Mouse (Mus musculus) Patski (cell line): ENCODE data around the gene Slc22a5. TPM values are rescaled to one million over a fixed set of nuclear protein-coding genes. Genes with fewer than 3 reads are reported as not detected.

Experiments used
- ATAC-seq: fragments of 100-300 bp; one replicate; pipeline ENCODE4 v1.8.0; 2021
- CTCF ChIA-PET: fragments of 350-600 bp; sonication (Branson Sonifier 250); formaldehyde crosslinking; loops from one replicate; lab custom pipeline; 2022; ENCODE audit warnings: inconsistent platforms; lab: Charles Lee
- POLR2A ChIA-PET: fragments of 350-600 bp; sonication (Branson Sonifier 250); formaldehyde crosslinking; loops from one replicate; lab custom pipeline; 2022; ENCODE audit warnings: antibody characterized with exemption, inconsistent platforms; lab: Charles Lee
- DNase-seq: peaks from one replicate; pipeline ENCODE4 v3.0.0-alpha.2; 2011; ENCODE audit warnings: low read depth, low spot score
- H3K27me3 ChIP-seq: fragments of 371-371 bp; one replicate; pipeline ENCODE4 v1.5.1; 2021
- CTCF ChIP-seq: fragments of 100-300 bp; IDR thresholded peaks from one replicate; pipeline ENCODE4 v1.5.1; 2021
- in situ Hi-C: fragments of 300-500 bp; cut with MboI; formaldehyde crosslinking; loops from 3 replicates; pipeline ENCODE4 v1.11.1; 2018; ENCODE audit warnings: low pct_unique_long_range_greater_than_20kb, mixed read lengths
- polyA plus RNA-seq: library from polyadenylated mRNA; unstranded; gene quantifications from one replicate; pipeline ENCODE4 v1.2.3, GENCODE M21; 2021

Slc22a5 gene
- polyA plus RNA-seq, 1 experiment from 2014 or later, result 26.7 TPM

- no peak for DNase-seq
- H3K27me3 ChIP-seq, result no peaks in the 10 kb centered on the region
- no peak for TF ChIP-seq CTCF
- CTCF ChIA-PET, result interaction anchor here (0.9 to 2.7 kb wide), 4 partner anchors 11 to 104 kb away, joined by 3 to 13 read pairs (median 6); no protein-coding TSS in a partner anchor
- POLR2A ChIA-PET, result interaction anchor here (0.7 to 1.4 kb wide), 3 partner anchors 20 to 77 kb away, joined by 3 to 4 read pairs (median 3); partner anchors contain the start of gene Irf1
- in situ Hi-C loops, result no loop called here
- no peak for ATAC-seq
Measured at GRCm38 (mm10) chr11:53839663-53840642, 51.5 kb downstream of the Slc22a5 start.

- no peak for TF ChIP-seq CTCF
- DNase-seq (no peak), ATAC-seq (no peak)
- H3K27me3 ChIP-seq, result no peaks in the 10 kb centered on the region
- POLR2A ChIA-PET, result no interaction called here
- CTCF ChIA-PET, result interaction anchor here (1.1 to 1.8 kb wide), 2 partner anchors 12 to 103 kb away, joined by 3 to 6 read pairs; no protein-coding TSS in a partner anchor
- in situ Hi-C loops, result no loop called here
Measured at GRCm38 (mm10) chr11:53839147-53839546, 52.3 kb downstream of the Slc22a5 start.

GRCm38 (mm10) chr11:53837731-53838130 lies 53.7 kb downstream of the Slc22a5 start:
- ATAC-seq (no peak), DNase-seq (no peak)
- POLR2A ChIA-PET, result no interaction called here
- no peaks in the 10 kb centered on the region for H3K27me3 ChIP-seq
- TF ChIP-seq CTCF, result no peak
- CTCF ChIA-PET, result interaction anchor here (1.0 to 4.0 kb wide), 3 partner anchors 11 to 79 kb away, joined by 3 to 13 read pairs (median 4); no protein-coding TSS in a partner anchor
- in situ Hi-C loops, result no loop called here

- POLR2A ChIA-PET, result no interaction called here
Measured at GRCm38 (mm10) chr11:53835379-53836010, 56.0 kb downstream of the Slc22a5 start.

GRCm38 (mm10) chr11:53825409-53825808 lies 66.1 kb downstream of the Slc22a5 start:
- CTCF ChIA-PET, result interaction anchor here (1.5 to 2.2 kb wide), 3 partner anchors 11 to 88 kb away, joined by 4 to 13 read pairs (median 10); no protein-coding TSS in a partner anchor
- no peak for ATAC-seq
- DNase-seq, result no peak
- no peak for TF ChIP-seq CTCF
- POLR2A ChIA-PET, result no interaction called here
- no peaks in the 10 kb centered on the region for H3K27me3 ChIP-seq
- in situ Hi-C loops, result no loop called here

More at GRCm38 (mm10) chr11:53835379-53836010, 56.0 kb downstream of the Slc22a5 start:
- H3K27me3 ChIP-seq, result no peaks in the 10 kb centered on the region
- TF ChIP-seq CTCF, result no peak
- ATAC-seq, result no peak
- CTCF ChIA-PET, result interaction anchor here (1.4 to 4.0 kb wide), 3 partner anchors 9 to 38 kb away, joined by 3 to 13 read pairs (median 4); no protein-coding TSS in a partner anchor
- no peak for DNase-seq
- in situ Hi-C loops, result no loop called here

GRCm38 (mm10) chr11:53821945-53822338 lies 69.5 kb downstream of the Slc22a5 start:
- DNase-seq (no peak), ATAC-seq (no peak)
- CTCF ChIA-PET, result interaction anchor here (1.3 kb wide), 1 partner anchor 16 kb away, joined by 3 read pairs; no protein-coding TSS in a partner anchor
- POLR2A ChIA-PET, result no interaction called here
- in situ Hi-C loops, result no loop called here
- H3K27me3 ChIP-seq, result no peaks in the 10 kb centered on the region
- TF ChIP-seq CTCF, result no peak

- ChIA-PET CTCF (interaction anchor here (1.1 to 1.3 kb wide), 2 partner anchors 16 to 19 kb away, joined by 3 read pairs; no protein-coding TSS in a partner anchor), POLR2A (no interaction called here)
- peak; percentile 8 for ATAC-seq
- no peak for TF ChIP-seq CTCF
- in situ Hi-C loops, result no loop called here
- H3K27me3 ChIP-seq, result no peaks in the 10 kb centered on the region
- DNase-seq, result peak; percentile 28
Measured at GRCm38 (mm10) chr11:53821230-53821944, 70.1 kb downstream of the Slc22a5 start.

- ATAC-seq (no peak), DNase-seq (no peak)
- CTCF ChIA-PET, result interaction anchor here (1.1 to 1.3 kb wide), 2 partner anchors 17 to 18 kb away, joined by 3 read pairs; no protein-coding TSS in a partner anchor
- in situ Hi-C loops, result no loop called here
- POLR2A ChIA-PET, result no interaction called here
- TF ChIP-seq CTCF, result no peak
- no peaks in the 10 kb centered on the region for H3K27me3 ChIP-seq
Measured at GRCm38 (mm10) chr11:53820516-53821170, 70.8 kb downstream of the Slc22a5 start.

- CTCF ChIA-PET, result no interaction called here
- DNase-seq, result no peak
- POLR2A ChIA-PET, result interaction anchor here (0.8 kb wide), 1 partner anchor 20 kb away, joined by 3 read pairs; no protein-coding TSS in a partner anchor
- no peaks in the 10 kb centered on the region for H3K27me3 ChIP-seq
- ATAC-seq, result no peak
- TF ChIP-seq CTCF, result no peak
- in situ Hi-C loops, result no loop called here
Measured at GRCm38 (mm10) chr11:53819511-53819910, 71.9 kb downstream of the Slc22a5 start.
